Mouse (Mus musculus) lung, embryonic 16.5 days (tissue): ENCODE measurements at regions not wholly inside any gene's neighbourhood (a gene's known extent, or its start where the extent isn't known, plus 50 kb on each side); places are given as distances from the start of the nearest gene placed in this dataset.
A peak's percentile ranks its signal among the peaks of the same experiment; 100 is the strongest.

Source experiments
- ATAC-seq: fragments of 200-750 bp; cut with Nextera tagmentation; 2 replicates; pipeline ENCODE4 v1.8.0; 2017; ENCODE audit warnings: low read depth, mild to moderate bottlenecking, moderate library complexity
- H3K27ac ChIP-seq: fragments of 300-500 bp; sonication (generic); 2 replicates; pipeline ENCODE4 v1.5.1; 2014; ENCODE audit warnings: mild to moderate bottlenecking, control low read depth, low read length
- H3K27me3 ChIP-seq: fragments of 300-500 bp; sonication (generic); 2 replicates; pipeline ENCODE4 v1.6.1; 2014; ENCODE audit warnings: low read depth, low read length, mixed read lengths; ENCODE audit not compliant: control insufficient read depth, insufficient read depth
- H3K36me3 ChIP-seq: fragments of 300-500 bp; sonication (generic); 2 replicates; pipeline ENCODE4 v1.6.1; 2014; ENCODE audit warnings: low read length; ENCODE audit not compliant: control insufficient read depth, insufficient read depth
- H3K4me1 ChIP-seq: fragments of 300-500 bp; sonication (generic); replicated peaks from 2 replicates; pipeline ENCODE4 v1.6.1; 2014; ENCODE audit warnings: low read length, mixed read lengths; ENCODE audit not compliant: control insufficient read depth, insufficient read depth
- H3K4me2 ChIP-seq: fragments of 300-500 bp; sonication (generic); 2 replicates; pipeline ENCODE4 v1.6.1; 2014; ENCODE audit warnings: low read depth, low read length, control low read depth
- H3K4me3 ChIP-seq: fragments of 300-500 bp; sonication (generic); 2 replicates; pipeline ENCODE4 v1.5.1; 2014; ENCODE audit warnings: mild to moderate bottlenecking, low read length, control low read depth
- H3K9ac ChIP-seq: fragments of 300-500 bp; sonication (generic); 2 replicates; pipeline ENCODE4 v1.6.1; 2014; ENCODE audit warnings: low read length, control low read depth
- H3K9me3 ChIP-seq: fragments of 300-500 bp; sonication (generic); 2 replicates; pipeline ENCODE4 v1.6.1; 2016; ENCODE audit warnings: low read length; ENCODE audit not compliant: control insufficient read depth
- WGBS: fragments of 180-500 bp; shearing (Covaris S2); extraction: QIAGEN DNeasy Blood & Tissue Kit; methylation state at CpG from one replicate; pipeline ENCODE4 v1.1.7; 2014; 5-methylcytosine and 5-hydroxymethylcytosine counted together

DNA sequence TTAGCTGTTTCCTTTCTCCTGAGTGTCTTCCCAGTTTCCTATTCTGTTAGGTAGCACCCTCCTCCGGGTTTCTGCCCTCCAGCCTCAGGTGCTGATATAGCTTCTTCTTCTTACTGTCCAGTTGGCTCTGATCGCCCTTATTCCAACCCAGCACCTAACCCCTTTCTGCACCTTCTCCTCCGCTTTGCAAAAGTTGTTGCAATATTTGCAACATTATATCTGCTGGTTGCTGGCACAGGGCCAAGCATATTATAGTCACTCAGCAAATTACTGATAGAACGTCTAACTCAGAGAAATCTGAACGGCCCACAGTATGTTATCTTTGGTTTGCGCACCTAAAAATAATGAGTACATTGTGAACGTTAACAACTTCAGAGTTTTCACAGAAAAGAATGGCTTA is 183.6 kb upstream of the Rpl34 start:
- no peak for ATAC-seq
- 41% methylated on average over 7 of the region's 7 CpGs for WGBS
- Histone ChIP-seq H3K4me2 (no peak overlapping the region), H3K4me3 (no peak overlapping the region), H3K9ac (no peak overlapping the region), H3K9me3 (no peaks in the 10 kb centered on the region), H3K36me3 (no peaks in the 10 kb centered on the region), H3K27ac (no peak overlapping the region), H3K4me1 (no peaks in the 10 kb centered on the region), H3K27me3 (no peaks in the 10 kb centered on the region)

DNA sequence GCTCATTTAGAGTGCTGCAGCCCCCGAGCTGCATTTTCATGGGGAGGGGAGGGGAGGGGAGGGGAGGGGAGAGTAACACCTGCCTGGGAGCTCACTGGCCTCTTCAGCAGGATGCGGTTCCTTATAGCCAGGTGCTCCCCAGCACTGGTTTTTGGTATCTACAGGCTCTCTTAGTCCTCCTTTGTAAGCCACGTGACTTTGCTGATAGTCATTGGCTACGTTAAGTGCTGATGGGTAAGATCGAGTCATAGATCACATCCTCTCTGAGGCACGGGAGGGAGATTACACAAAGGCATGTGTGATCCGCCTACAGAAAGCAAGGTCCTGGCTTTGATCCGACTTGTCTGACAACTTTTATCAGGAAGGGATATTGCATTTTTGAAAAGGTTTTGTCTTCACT is 174.9 kb upstream of the Rpl34 start:
- no peak overlapping the region for H3K9ac ChIP-seq
- H3K9me3 ChIP-seq = no peaks in the 10 kb centered on the region
- H3K4me1 ChIP-seq = no peaks in the 10 kb centered on the region; the same call in 1 of the 2 replicates
- H3K27ac ChIP-seq = no peak overlapping the region
- H3K4me3 ChIP-seq = no peak overlapping the region
- H3K36me3 ChIP-seq = no peaks in the 10 kb centered on the region
- ATAC-seq = no peak
- WGBS = 34% methylated on average over 8 of the region's 8 CpGs
- no peaks in the 10 kb centered on the region for H3K27me3 ChIP-seq
- no peak overlapping the region for H3K4me2 ChIP-seq

DNA sequence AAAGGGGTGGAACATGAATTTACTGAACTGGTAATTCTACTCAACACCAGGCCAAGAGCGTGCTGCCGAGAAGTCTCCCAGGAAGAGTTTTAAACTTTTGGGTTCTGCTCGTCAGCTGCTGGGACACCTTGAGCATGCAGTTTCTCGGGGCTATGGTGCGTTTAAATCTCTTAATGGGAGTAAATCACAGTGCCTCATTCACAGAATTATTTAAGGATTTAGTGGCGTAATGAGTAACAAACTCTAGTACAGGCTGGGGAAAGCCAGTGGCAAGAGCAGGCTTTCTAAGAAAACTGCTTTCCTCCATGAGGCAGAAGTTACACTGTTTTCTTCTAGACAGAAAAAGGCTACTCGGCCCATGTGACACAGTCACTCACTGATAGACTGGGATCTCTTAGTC is 173.1 kb upstream of the Rpl34 start:
- Histone ChIP-seq H3K4me2 (no peak overlapping the region), H3K4me1 (peaks cover 3% of the 10 kb centered on the region; the same call in 1 of the 2 replicates), H3K27ac (no peak overlapping the region), H3K9me3 (no peaks in the 10 kb centered on the region), H3K9ac (no peak overlapping the region), H3K4me3 (no peak overlapping the region), H3K36me3 (no peaks in the 10 kb centered on the region), H3K27me3 (no peaks in the 10 kb centered on the region)
- WGBS = 88% methylated on average over 7 of the region's 7 CpGs
- no peak for ATAC-seq

DNA sequence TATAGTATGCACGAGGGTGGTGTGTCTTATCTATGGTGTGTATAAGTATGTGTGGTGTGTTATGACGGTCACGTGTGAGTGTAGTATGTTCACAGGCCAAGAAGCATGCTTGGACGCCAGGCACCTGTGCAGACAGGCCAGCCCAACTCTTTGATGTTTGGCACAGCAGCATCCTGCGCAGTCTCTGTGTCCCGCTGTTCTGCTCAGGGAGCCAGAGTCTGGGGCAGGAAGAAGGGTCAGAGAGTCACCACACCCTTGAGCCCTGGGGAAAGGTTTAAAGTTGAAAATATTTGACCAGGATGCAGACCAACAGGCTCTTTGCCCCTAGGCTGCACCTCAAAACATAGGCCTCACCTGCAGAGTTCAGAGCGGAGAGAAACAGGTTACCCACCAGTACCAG is 172.2 kb upstream of the Rpl34 start:
- 78% methylated on average over 7 of the region's 7 CpGs for WGBS
- Histone ChIP-seq H3K4me2 (no peak overlapping the region), H3K27ac (no peak overlapping the region), H3K4me3 (no peak overlapping the region), H3K4me1 (peaks cover 3% of the 10 kb centered on the region; the same call in 1 of the 2 replicates), H3K36me3 (no peaks in the 10 kb centered on the region), H3K27me3 (no peaks in the 10 kb centered on the region), H3K9ac (no peak overlapping the region), H3K9me3 (no peaks in the 10 kb centered on the region)
- ATAC-seq = no peak

DNA sequence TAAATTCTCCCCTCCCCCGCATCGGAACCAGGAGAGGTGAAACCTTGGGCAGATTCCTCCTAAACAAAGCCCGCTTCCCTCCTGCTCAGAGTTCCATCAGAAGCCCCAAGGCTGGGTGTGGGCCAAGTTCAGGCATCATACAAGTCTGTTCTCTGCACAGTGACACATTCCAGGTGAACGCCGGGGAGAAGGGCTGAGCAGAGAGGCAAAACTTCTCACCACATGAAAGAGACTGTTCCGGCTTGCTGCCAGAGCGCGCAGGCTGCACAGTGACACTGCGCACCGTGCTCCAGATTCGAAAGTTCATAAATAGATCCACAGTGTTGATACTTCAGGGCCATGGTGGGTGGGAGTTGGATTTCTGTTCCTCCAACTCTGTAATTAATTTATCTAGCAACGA is 171.1 kb upstream of the Rpl34 start:
- Histone ChIP-seq H3K27ac (no peak overlapping the region), H3K4me1 (peaks cover 3% of the 10 kb centered on the region; the same call in 1 of the 2 replicates), H3K27me3 (no peaks in the 10 kb centered on the region), H3K36me3 (no peaks in the 10 kb centered on the region), H3K9ac (no peak overlapping the region), H3K4me3 (no peak overlapping the region), H3K9me3 (no peaks in the 10 kb centered on the region), H3K4me2 (no peak overlapping the region)
- 72% methylated on average over 12 of the region's 12 CpGs for WGBS
- no peak for ATAC-seq

- H3K4me2 ChIP-seq = no peak overlapping the region
Observed at GRCm38 (mm10) chr3:130900846-130901245, 170.6 kb upstream of the Rpl34 start.

GRCm38 (mm10) chr3:130900054-130900840 is 170.0 kb upstream of the Rpl34 start:
- Histone ChIP-seq H3K4me1 (peaks cover 3% of the 10 kb centered on the region; the same call in 1 of the 2 replicates), H3K4me2 (0 out of 2 replicates have a peak overlapping the region, but pooled peaks have one; percentile 12), H3K4me3 (no peak overlapping the region), H3K9me3 (no peaks in the 10 kb centered on the region), H3K9ac (no peak overlapping the region), H3K27ac (no peak overlapping the region), H3K36me3 (no peaks in the 10 kb centered on the region), H3K27me3 (no peaks in the 10 kb centered on the region)
- ATAC-seq = peak; percentile 21; the same call in 1 of the 2 replicates
- 60% methylated on average over 30 of the region's 30 CpGs for WGBS

More at GRCm38 (mm10) chr3:130900846-130901245, 170.6 kb upstream of the Rpl34 start:
- no peaks in the 10 kb centered on the region for H3K36me3 ChIP-seq
- H3K27me3 ChIP-seq = no peaks in the 10 kb centered on the region
- peaks cover 3% of the 10 kb centered on the region; the same call in 1 of the 2 replicates for H3K4me1 ChIP-seq
- H3K4me3 ChIP-seq = no peak overlapping the region
- ATAC-seq = no peak
- H3K9ac ChIP-seq = no peak overlapping the region
- WGBS = 84% methylated on average over 6 of the region's 6 CpGs
- no peaks in the 10 kb centered on the region for H3K9me3 ChIP-seq
- H3K27ac ChIP-seq = no peak overlapping the region

GRCm38 (mm10) chr3:130894168-130894814 is 164.1 kb upstream of the Rpl34 start:
- H3K4me3 ChIP-seq = no peak overlapping the region
- ATAC-seq = no peak
- H3K36me3 ChIP-seq = no peaks in the 10 kb centered on the region
- H3K9me3 ChIP-seq = no peaks in the 10 kb centered on the region
- H3K27ac ChIP-seq = no peak overlapping the region
- no peak overlapping the region for H3K9ac ChIP-seq
- no peaks in the 10 kb centered on the region for H3K27me3 ChIP-seq
- WGBS = 64% methylated on average over 7 of the region's 7 CpGs
- H3K4me1 ChIP-seq = no peaks in the 10 kb centered on the region
- no peak overlapping the region for H3K4me2 ChIP-seq

DNA sequence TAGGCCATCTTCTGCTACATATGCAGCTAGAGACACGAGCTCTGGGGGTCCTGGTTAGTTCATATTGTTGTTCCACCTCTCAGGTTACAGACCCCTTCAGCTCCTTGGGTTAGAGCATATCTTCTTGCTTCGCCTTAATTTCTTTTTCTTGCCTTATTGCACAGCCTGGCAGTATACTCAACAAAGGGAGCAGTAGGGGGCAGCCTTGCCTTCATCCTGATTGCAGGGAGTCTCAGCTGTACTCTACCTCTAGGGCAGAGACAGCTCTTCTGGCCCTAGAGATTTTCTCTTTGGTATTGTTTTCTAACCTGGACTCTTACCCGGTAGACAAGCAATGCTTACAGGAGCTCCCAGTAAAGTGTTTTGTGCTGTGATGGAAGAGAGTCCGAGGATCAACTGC is 161.1 kb upstream of the Rpl34 start:
- Histone ChIP-seq H3K4me1 (no peaks in the 10 kb centered on the region), H3K9me3 (no peaks in the 10 kb centered on the region), H3K4me3 (no peak overlapping the region), H3K36me3 (no peaks in the 10 kb centered on the region), H3K27me3 (no peaks in the 10 kb centered on the region), H3K4me2 (no peak overlapping the region), H3K9ac (no peak overlapping the region), H3K27ac (no peak overlapping the region)
- no peak for ATAC-seq
- WGBS = 80% methylated on average over 4 of the region's 4 CpGs
